In the genomic region with DNA sequence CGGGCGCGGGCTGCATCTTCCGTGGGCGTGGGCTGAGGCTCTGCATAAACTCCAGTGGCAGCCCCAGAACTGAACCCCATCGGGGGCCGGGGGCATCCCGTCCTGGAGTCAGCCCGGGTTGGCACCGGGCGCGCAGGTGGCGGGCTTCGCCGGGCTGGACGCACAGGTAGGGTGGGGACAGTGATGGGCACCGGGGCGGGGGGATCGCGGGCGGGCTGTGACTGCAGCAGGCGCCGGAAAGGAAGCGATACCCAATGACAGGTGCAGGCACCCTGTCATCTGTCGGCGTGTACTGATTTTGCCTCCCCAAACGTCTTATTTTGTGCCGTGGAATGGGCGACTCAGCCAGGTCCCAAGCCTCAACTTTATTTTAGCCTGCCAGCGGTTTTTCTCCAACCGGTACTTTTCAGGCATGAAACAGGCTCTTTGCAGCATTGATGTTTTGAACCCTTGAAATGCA, we compare ENCODE assay signal across 10 mouse cellular contexts. TPM values are rescaled to one million over a fixed set of nuclear protein-coding genes. Genes with fewer than 3 reads are reported as not detected.
DNase-seq lines count a peak whose midpoint lies in the region; ATAC-seq and TF ChIP-seq lines count a peak whose summit lies in the region.
"Had no signal": no experiment of that assay in that cellular context is flagged by ENCODE, and none has a peak within 500 bp of the region (broad histone marks: within the 10 kb centered on the region; RNA-seq: fewer than 3 reads in every experiment).

No protein-coding gene starts in this region.

- WGBS in hindbrain, postnatal 0 days: 1% methylated on average over 31 of the region's 31 CpGs

- H3K36me3 ChIP-seq in hindbrain, postnatal 0 days (ENCODE audit: insufficient read depth, low read length): no peaks in the 10 kb centered on the region
- H3K36me3 ChIP-seq in myocyte (ENCODE audit: control insufficient read depth, insufficient read depth): peaks cover 12% of the 10 kb centered on the region

- peak overlapping the region; percentile 82 for H3K4me3 ChIP-seq in layer of hippocampus, adult 2 months
- peak overlapping the region; percentile 73 for H3K4me3 ChIP-seq in cortical plate, adult 2 months (ENCODE audit: insufficient read depth, low read length)
- H3K4me3 ChIP-seq in hindbrain, postnatal 0 days (ENCODE audit: low read length): peak overlapping the region; percentile 96
- peak overlapping the region; percentile 67 for H3K4me3 ChIP-seq in myocyte

- peak in 1 of 2 experiments; percentile 7 for DNase-seq in layer of hippocampus, adult 2 months (ENCODE audit: low spot score in 2 of 2)
- no peak for DNase-seq in layer of hippocampus, postnatal 10 days (ENCODE audit: low spot score in 2 of 2)
- DNase-seq in hindbrain, postnatal 0 days (ENCODE audit: low spot score): no peak
- no peak for DNase-seq in adrenal gland, postnatal 4 days (ENCODE audit: low spot score in 2 of 2)
- DNase-seq in retina, embryonic 14.5 days (ENCODE audit: low spot score): no peak
- no peak for DNase-seq in cerebellum, postnatal 4 days (ENCODE audit: low spot score in 2 of 2)

- peak overlapping the region; percentile 100 for H3K27ac ChIP-seq in layer of hippocampus, adult 2 months
- H3K27ac ChIP-seq in cortical plate, adult 2 months (ENCODE audit: insufficient read depth, low read length): peak overlapping the region; percentile 82
- peak overlapping the region; percentile 100 for H3K27ac ChIP-seq in hindbrain, postnatal 0 days

- no peak for TF ChIP-seq CTCF in layer of hippocampus, adult 2 months (conservative IDR thresholded peaks at IDR 0.05)
- TF ChIP-seq CTCF in cortical plate, adult 2 months (IDR thresholded peaks at IDR 0.05; ENCODE audit: extremely low read depth, insufficient read depth, low read length): no peak
- TF ChIP-seq CTCF in hindbrain, postnatal 0 days (IDR thresholded peaks at IDR 0.05; ENCODE audit: low read depth): no peak

- H3K27me3 ChIP-seq in hindbrain, postnatal 0 days (ENCODE audit: insufficient read depth, low read length): no peaks in the 10 kb centered on the region
- H3K27me3 ChIP-seq in myocyte (ENCODE audit: control insufficient read depth, insufficient read depth, insufficient read length): no peaks in the 10 kb centered on the region

- peak; percentile 59 for ATAC-seq in hindbrain, postnatal 0 days

- H3K9me3 ChIP-seq in hindbrain, postnatal 0 days (ENCODE audit: low read length): no peaks in the 10 kb centered on the region

- H3K4me1 ChIP-seq in cortical plate, adult 2 months (ENCODE audit: control insufficient read depth, insufficient read depth, low read length): peaks cover 3% of the 10 kb centered on the region; the same call in 1 of the 2 replicates
- 0 out of 2 replicates have a peak, but pooled peaks cover 4% of the 10 kb centered on the region for H3K4me1 ChIP-seq in hindbrain, postnatal 0 days (ENCODE audit: insufficient read depth, low read length)

- H3K79me2 ChIP-seq in myocyte (ENCODE audit: control insufficient read depth, insufficient read depth): peaks cover 43% of the 10 kb centered on the region

- H3K4me2 ChIP-seq in hindbrain, postnatal 0 days (ENCODE audit: low read depth, low read length): peak overlapping the region; percentile 92
- peak overlapping the region; percentile 77 for H3K4me2 ChIP-seq in myocyte (ENCODE audit: low read depth)

- no peak for TF ChIP-seq POLR2A in cortical plate, adult 2 months (IDR thresholded peaks at IDR 0.05; ENCODE audit: extremely low read depth, insufficient read depth, low read length)
- TF ChIP-seq POLR2A in myocyte (IDR thresholded peaks at IDR 0.05; ENCODE audit: insufficient read length, low read depth): no peak

- H3K9ac ChIP-seq in hindbrain, postnatal 0 days (replicated peaks; ENCODE audit: low read length): peak overlapping the region; percentile 96

- peak overlapping the region; percentile 88 for H3ac ChIP-seq in myocyte (ENCODE audit: control insufficient read depth, insufficient read length)

TF ChIP-seq in myocyte, 11 proteins besides CTCF, POLR2A, EP300 and RAD21:
- TF ChIP-seq MYOD1 (IDR thresholded peaks at IDR 0.05; ENCODE audit: control insufficient read depth in 1 of 3, insufficient read length in 2 of 3, low read depth in 2 of 3): peak in 2 of 3 experiments; percentile 82 to 87
- no peak for TF ChIP-seq CEBPB (IDR thresholded peaks at IDR 0.05; ENCODE audit: insufficient read depth, poor library complexity, severe bottlenecking)
- peak in 2 of 3 experiments; percentile 25 to 49 for TF ChIP-seq MYOG (IDR thresholded peaks at IDR 0.05; ENCODE audit: control insufficient read depth in 1 of 3, insufficient read depth in 1 of 3, insufficient read length in 2 of 3, low read depth in 2 of 3)

RNA-seq across cellular contexts. Expression of gene Slc35e2, which starts 0.8 kb away (rescaled TPM):
- 10 to 100 TPM; 39.7 to 40.3 TPM for total RNA-seq in layer of hippocampus, adult 2 months (2021)
- total RNA-seq in layer of hippocampus, postnatal 10 days (2021): 10 to 100 TPM; 37.9 to 38.6 TPM
- polyA plus RNA-seq in cortical plate, adult 2 months (2012; rRNA removed): 16.8 and 18.1 TPM in 2 replicates
- total RNA-seq in hindbrain, postnatal 0 days (2014; rRNA removed): 72.0 and 77.2 TPM in 2 replicates
- 11.1 and 13.2 TPM in 2 replicates for polyA plus RNA-seq in hindbrain, postnatal 0 days (2015; fragmentation: Nextera tagmentation; extraction: Ambion mirVana)
- 3.7 TPM for polyA plus RNA-seq in myocyte (2012; fragmentation: generic; extraction: Trizol)
- 10 to 100 TPM; 30.5 to 32.9 TPM for total RNA-seq in adrenal gland, postnatal 4 days (2021)

RNA-seq across cellular contexts. Expression of gene Cdk11b, which starts 22.6 kb away (rescaled TPM):
- total RNA-seq in layer of hippocampus, adult 2 months (2021): 10 to 100 TPM; 43.6 to 48.8 TPM
- 10 to 100 TPM; 53.5 to 59.7 TPM for total RNA-seq in layer of hippocampus, postnatal 10 days (2021)
- 48.0 and 48.2 TPM in 2 replicates for polyA plus RNA-seq in cortical plate, adult 2 months (2012; rRNA removed)
- total RNA-seq in hindbrain, postnatal 0 days (2014; rRNA removed): 16.5 and 21.4 TPM in 2 replicates
- 65.5 and 74.3 TPM in 2 replicates for polyA plus RNA-seq in hindbrain, postnatal 0 days (2015; fragmentation: Nextera tagmentation; extraction: Ambion mirVana)
- polyA plus RNA-seq in myocyte (2012; fragmentation: generic; extraction: Trizol): 47.7 TPM
- total RNA-seq in adrenal gland, postnatal 4 days (2021): 10 to 100 TPM; 53.8 to 55.0 TPM

RNA-seq across cellular contexts. Expression of gene Nadk, which starts 39.8 kb away (rescaled TPM):
- total RNA-seq in layer of hippocampus, adult 2 months (2021): 10 to 100 TPM; 61.2 to 63.5 TPM
- 10 to 100 TPM; 55.8 to 63.5 TPM for total RNA-seq in layer of hippocampus, postnatal 10 days (2021)
- 66.9 and 70.1 TPM in 2 replicates for polyA plus RNA-seq in cortical plate, adult 2 months (2012; rRNA removed)
- total RNA-seq in hindbrain, postnatal 0 days (2014; rRNA removed): 98.6 and 108 TPM in 2 replicates
- polyA plus RNA-seq in hindbrain, postnatal 0 days (2015; fragmentation: Nextera tagmentation; extraction: Ambion mirVana): 57.5 and 59.6 TPM in 2 replicates
- 83.0 TPM for polyA plus RNA-seq in myocyte (2012; fragmentation: generic; extraction: Trizol)
- total RNA-seq in adrenal gland, postnatal 4 days (2021): 100 to 1,000 TPM; 147 to 160 TPM

RNA-seq across cellular contexts. Expression of gene Gm10563, which starts 43.2 kb away (rescaled TPM):
- total RNA-seq in layer of hippocampus, adult 2 months (2021): not detected
- not detected for total RNA-seq in layer of hippocampus, postnatal 10 days (2021)
- polyA plus RNA-seq in cortical plate, adult 2 months (2012; rRNA removed): not detected in 2 replicates
- total RNA-seq in hindbrain, postnatal 0 days (2014; rRNA removed): not detected in 2 replicates
- not detected in 2 replicates for polyA plus RNA-seq in hindbrain, postnatal 0 days (2015; fragmentation: Nextera tagmentation; extraction: Ambion mirVana)
- not detected for polyA plus RNA-seq in myocyte (2012; fragmentation: generic; extraction: Trizol)
- not detected for total RNA-seq in adrenal gland, postnatal 4 days (2021)
- total RNA-seq: adrenal gland, adult 18-20 months; neutrophil, adult 5-6 weeks had no signal

RNA-seq across cellular contexts. Expression of gene Mmp23, which starts 51.2 kb away (rescaled TPM):
- 1 to 10 TPM; 2.7 to 3.4 TPM for total RNA-seq in layer of hippocampus, adult 2 months (2021)
- 1 to 10 TPM; 2.7 to 4.1 TPM for total RNA-seq in layer of hippocampus, postnatal 10 days (2021)
- polyA plus RNA-seq in cortical plate, adult 2 months (2012; rRNA removed): 5.9 and 6.0 TPM in 2 replicates
- total RNA-seq in hindbrain, postnatal 0 days (2014; rRNA removed): 6.1 and 13.5 TPM in 2 replicates
- polyA plus RNA-seq in hindbrain, postnatal 0 days (2015; fragmentation: Nextera tagmentation; extraction: Ambion mirVana): 4.2 and 5.7 TPM in 2 replicates
- 1.8 TPM for polyA plus RNA-seq in myocyte (2012; fragmentation: generic; extraction: Trizol)
- total RNA-seq in adrenal gland, postnatal 4 days (2021): 10 to 100 TPM; 18.8 to 25.4 TPM
